24 mouse cellular contexts compared by ENCODE assay signal in genomic region chr13:19429812-19430370, GRCm38 (mm10). TPM values are rescaled to one million over a fixed set of nuclear protein-coding genes. Genes with fewer than 3 reads are reported as not detected.
DNase-seq lines count a peak whose midpoint lies in the region; ATAC-seq and TF ChIP-seq lines count a peak whose summit lies in the region.
"Had no signal": no experiment of that assay in that cellular context is flagged by ENCODE, and none has a peak within 500 bp of the region (broad histone marks: within the 10 kb centered on the region; RNA-seq: fewer than 3 reads in every experiment).

No protein-coding gene starts in this region.

- 0 out of 2 replicates have a peak overlapping the region, but pooled peaks have one; percentile 30 for H3K27ac ChIP-seq in heart, embryonic 12.5 days (ENCODE audit: poor library complexity, severe bottlenecking)
- peak overlapping the region; percentile 37; the same call in 1 of the 2 replicates for H3K27ac ChIP-seq in kidney, embryonic 15.5 days
- H3K27ac ChIP-seq in midbrain, postnatal 0 days (ENCODE audit: low read depth, low read length): no peak overlapping the region
- no peak overlapping the region for H3K27ac ChIP-seq in midbrain, embryonic 14.5 days (replicated peaks; ENCODE audit: low read depth, low read length)
- H3K27ac ChIP-seq: embryonic facial prominence, embryonic 12.5 days; embryonic facial prominence, embryonic 15.5 days; gastrocnemius, adult 2 months; heart, adult 2 months; hindbrain, embryonic 12.5 days; hindbrain, embryonic 15.5 days had no signal

- no peaks in the 10 kb centered on the region for H3K36me3 ChIP-seq in heart, embryonic 12.5 days
- H3K36me3 ChIP-seq in kidney, embryonic 15.5 days: no peaks in the 10 kb centered on the region
- H3K36me3 ChIP-seq in midbrain, postnatal 0 days (ENCODE audit: insufficient read depth, low read length): no peaks in the 10 kb centered on the region
- no peaks in the 10 kb centered on the region for H3K36me3 ChIP-seq in midbrain, embryonic 14.5 days (ENCODE audit: control insufficient read depth, insufficient read depth, low read length)
- H3K36me3 ChIP-seq: embryonic facial prominence, embryonic 12.5 days; embryonic facial prominence, embryonic 15.5 days; hindbrain, embryonic 12.5 days; hindbrain, embryonic 15.5 days had no signal

- H3K4me2 ChIP-seq in heart, embryonic 12.5 days: no peak overlapping the region
- H3K4me2 ChIP-seq in kidney, embryonic 15.5 days: no peak overlapping the region
- no peak overlapping the region for H3K4me2 ChIP-seq in midbrain, postnatal 0 days (ENCODE audit: low read depth, low read length, poor library complexity, severe bottlenecking)
- H3K4me2 ChIP-seq in midbrain, embryonic 14.5 days (ENCODE audit: low read length): no peak overlapping the region
- H3K4me2 ChIP-seq: embryonic facial prominence, embryonic 12.5 days; embryonic facial prominence, embryonic 15.5 days; hindbrain, embryonic 12.5 days; hindbrain, embryonic 15.5 days had no signal

- peaks cover 8% of the 10 kb centered on the region for H3K9me3 ChIP-seq in heart, embryonic 12.5 days (replicated peaks)
- H3K9me3 ChIP-seq in kidney, embryonic 15.5 days (replicated peaks): no peaks in the 10 kb centered on the region
- H3K9me3 ChIP-seq in midbrain, postnatal 0 days (ENCODE audit: low read length): no peaks in the 10 kb centered on the region
- H3K9me3 ChIP-seq in midbrain, embryonic 14.5 days (ENCODE audit: control insufficient read depth, low read length): no peaks in the 10 kb centered on the region
- H3K9me3 ChIP-seq: embryonic facial prominence, embryonic 12.5 days; embryonic facial prominence, embryonic 15.5 days; hindbrain, embryonic 12.5 days; hindbrain, embryonic 15.5 days had no signal

- peak; percentile 2 for DNase-seq in embryo, embryonic 11 days
- no peak for DNase-seq in embryo, embryonic 10.5 days (ENCODE audit: low spot score)
- DNase-seq in heart, adult 8-10 months (ENCODE audit: low spot score): no peak
- no peak for DNase-seq in kidney, postnatal 10 days
- no peak for DNase-seq in midbrain, postnatal 0 days (ENCODE audit: low spot score)
- no peak for DNase-seq in midbrain, embryonic 14.5 days
- DNase-seq: adrenal gland, adult 8-10 months; adrenal gland, postnatal 25 days; cerebellum, adult 11-12 months; cerebellum, adult 8-10 months; cerebellum, postnatal 10 days; cerebellum, postnatal 36 days; forebrain, postnatal 0 days; gastrocnemius, adult 2 months; gastrocnemius, postnatal 14 days; heart, adult 2 months had no signal

- peak; percentile 48; the same call in 1 of the 2 replicates for ATAC-seq in heart, embryonic 12.5 days (ENCODE audit: insufficient number of reproducible peaks, low FRiP score)
- ATAC-seq in kidney, embryonic 15.5 days (replicated peaks; ENCODE audit: low FRiP score): peak; percentile 85
- ATAC-seq in midbrain, postnatal 0 days (ENCODE audit: low FRiP score): 0 out of 2 replicates have a peak, but pooled peaks have one; percentile 16
- ATAC-seq in midbrain, embryonic 14.5 days (ENCODE audit: low FRiP score, low TSS enrichment): no peak
- ATAC-seq: activated CD4-positive, CD25-positive, alpha-beta regulatory T cell, adult 4 months; forebrain, embryonic 14.5 days; forebrain, postnatal 0 days had no signal

- TF ChIP-seq CTCF in midbrain, postnatal 0 days (IDR thresholded peaks at IDR 0.05): no peak

- H3K27me3 ChIP-seq in heart, embryonic 12.5 days (replicated peaks): no peaks in the 10 kb centered on the region
- H3K27me3 ChIP-seq in kidney, embryonic 15.5 days: no peaks in the 10 kb centered on the region
- H3K27me3 ChIP-seq in midbrain, postnatal 0 days (ENCODE audit: insufficient read depth, low read length): no peaks in the 10 kb centered on the region
- H3K27me3 ChIP-seq in midbrain, embryonic 14.5 days (ENCODE audit: control insufficient read depth, insufficient read depth, low read length): no peaks in the 10 kb centered on the region
- H3K27me3 ChIP-seq: embryonic facial prominence, embryonic 12.5 days; embryonic facial prominence, embryonic 15.5 days; hindbrain, embryonic 12.5 days; hindbrain, embryonic 15.5 days had no signal

- peaks cover 10% of the 10 kb centered on the region for H3K4me1 ChIP-seq in heart, embryonic 12.5 days (replicated peaks)
- H3K4me1 ChIP-seq in kidney, embryonic 15.5 days: peaks cover 10% of the 10 kb centered on the region; the same call in 1 of the 2 replicates
- H3K4me1 ChIP-seq in midbrain, postnatal 0 days (ENCODE audit: insufficient read depth, low read length): no peaks in the 10 kb centered on the region
- no peaks in the 10 kb centered on the region for H3K4me1 ChIP-seq in midbrain, embryonic 14.5 days (ENCODE audit: control insufficient read depth, insufficient read depth, low read length)
- H3K4me1 ChIP-seq: embryonic facial prominence, embryonic 12.5 days; embryonic facial prominence, embryonic 15.5 days; hindbrain, embryonic 12.5 days; hindbrain, embryonic 15.5 days had no signal

- no peak overlapping the region for H3K4me3 ChIP-seq in heart, embryonic 12.5 days
- H3K4me3 ChIP-seq in kidney, embryonic 15.5 days (replicated peaks): no peak overlapping the region
- no peak overlapping the region for H3K4me3 ChIP-seq in midbrain, postnatal 0 days (ENCODE audit: low read depth, low read length)
- no peak overlapping the region for H3K4me3 ChIP-seq in midbrain, embryonic 14.5 days (replicated peaks; ENCODE audit: low read depth, low read length)
- H3K4me3 ChIP-seq: embryonic facial prominence, embryonic 12.5 days; embryonic facial prominence, embryonic 15.5 days; gastrocnemius, adult 2 months; heart, adult 2 months; hindbrain, embryonic 12.5 days; hindbrain, embryonic 15.5 days had no signal

- WGBS in heart, embryonic 12.5 days: 27% methylated on average over 4 of the region's 4 CpGs
- 26% methylated on average over 4 of the region's 4 CpGs for WGBS in kidney, embryonic 15.5 days
- 86% methylated on average over 4 of the region's 4 CpGs for WGBS in midbrain, postnatal 0 days
- WGBS in midbrain, embryonic 14.5 days: 90% methylated on average over 4 of the region's 4 CpGs

- H3K9ac ChIP-seq in heart, embryonic 12.5 days: no peak overlapping the region
- H3K9ac ChIP-seq in kidney, embryonic 15.5 days: no peak overlapping the region
- H3K9ac ChIP-seq in midbrain, postnatal 0 days (replicated peaks; ENCODE audit: low read length, poor library complexity, severe bottlenecking): no peak overlapping the region
- H3K9ac ChIP-seq in midbrain, embryonic 14.5 days (replicated peaks; ENCODE audit: low read length): no peak overlapping the region
- H3K9ac ChIP-seq: embryonic facial prominence, embryonic 12.5 days; embryonic facial prominence, embryonic 15.5 days; forebrain, postnatal 0 days; hindbrain, embryonic 12.5 days; hindbrain, embryonic 15.5 days had no signal

RNA-seq across cellular contexts. Expression of gene Stard3nl, which starts 34.3 kb away (rescaled TPM):
- polyA plus RNA-seq in heart, embryonic 12.5 days (2016; fragmentation: Nextera tagmentation; extraction: Ambion mirVana): 90.7 and 93.0 TPM in 2 replicates
- 10 to 100 TPM; 13.4 to 18.3 (median 15.2) TPM for total RNA-seq in heart, adult 8-10 months (2022)
- polyA plus RNA-seq in kidney, embryonic 15.5 days (2015; fragmentation: Nextera tagmentation; extraction: Ambion mirVana): 103 and 112 TPM in 2 replicates
- total RNA-seq in midbrain, postnatal 0 days (2014; rRNA removed): 71.6 and 95.1 TPM in 2 replicates
- polyA plus RNA-seq in midbrain, postnatal 0 days (2015; fragmentation: Nextera tagmentation; extraction: Ambion mirVana): 210 and 215 TPM in 2 replicates
- 205 and 228 TPM in 2 replicates for polyA plus RNA-seq in midbrain, embryonic 14.5 days (2014; fragmentation: Nextera tagmentation; extraction: Ambion mirVana)

Comparison
In these comparisons a context has a peak if more than half of its experiments do, and no peak if none do; other contexts are left out.
1. H3K27ac ChIP-seq: peak in heart, embryonic 12.5 days (single experiment) and kidney, embryonic 15.5 days (single experiment); none in midbrain, postnatal 0 days (single experiment) and midbrain, embryonic 14.5 days (single experiment).